Mouse (Mus musculus) right cerebral cortex, adult 2 months (tissue): ENCODE measurements around the gene Pilra.

ENCODE experiments used
- DNase-seq, 2 experiments: peaks; one replicate each; pipeline ENCODE4 v3.0.0; 2021 to 2022; ENCODE audit warnings: low spot score in 2 of 2

Pilra gene

DNA sequence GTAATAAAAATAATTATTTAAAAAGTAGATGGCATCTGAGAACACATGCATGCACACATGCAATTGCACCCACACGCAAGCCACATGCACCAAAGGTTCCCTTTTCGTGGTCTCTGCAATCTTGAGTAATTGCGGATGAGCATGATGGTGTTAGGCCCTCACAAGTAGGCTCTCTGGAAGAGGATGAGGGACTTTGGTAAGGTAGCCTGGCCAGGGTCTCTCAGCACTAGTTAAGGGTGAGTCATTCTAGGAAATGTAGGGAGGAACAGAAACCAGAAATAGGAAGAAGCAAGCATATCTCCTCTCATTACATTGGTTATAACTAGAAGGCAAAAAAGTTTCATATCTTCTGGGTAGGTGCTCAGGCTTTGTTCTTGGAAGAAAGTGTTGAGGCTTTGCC is 11.1 kb downstream of the Pilra start:
- DNase-seq: no peak

DNA sequence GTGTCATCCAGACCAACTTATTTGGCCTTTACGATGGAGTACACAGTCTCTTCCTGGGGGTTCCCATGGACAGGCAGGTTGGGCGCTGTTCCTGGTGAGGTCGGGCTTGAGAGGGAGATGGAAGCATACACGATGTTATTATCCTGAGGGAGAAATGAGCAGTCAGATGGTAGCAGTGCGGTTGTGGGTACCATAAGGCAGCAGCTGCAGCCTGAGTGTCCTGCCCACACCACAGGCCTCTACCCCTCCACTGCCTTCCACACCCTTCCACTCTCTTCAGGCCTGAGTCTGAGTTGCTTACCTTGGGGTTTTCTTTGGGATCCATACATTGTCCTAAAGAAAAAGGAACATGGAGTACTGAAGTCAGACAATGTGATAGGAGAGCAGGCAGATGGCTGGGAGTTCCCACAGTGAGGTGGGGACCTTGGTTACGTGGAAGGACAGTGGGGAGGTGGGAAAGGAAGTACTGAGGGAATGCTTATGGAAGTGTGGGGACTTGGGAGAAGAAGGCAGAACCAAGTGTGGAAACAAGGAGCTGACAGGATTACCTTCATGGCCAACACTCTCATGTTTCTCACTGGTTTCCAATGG is 12.5 kb downstream of the Pilra start:
- no peak for DNase-seq

GRCm38 (mm10) chr5:137822602-137823001 is 13.5 kb downstream of the Pilra start:
- no peak for DNase-seq

- no peak for DNase-seq
Measured at GRCm38 (mm10) chr5:137822126-137822525, 14.0 kb downstream of the Pilra start.

DNA sequence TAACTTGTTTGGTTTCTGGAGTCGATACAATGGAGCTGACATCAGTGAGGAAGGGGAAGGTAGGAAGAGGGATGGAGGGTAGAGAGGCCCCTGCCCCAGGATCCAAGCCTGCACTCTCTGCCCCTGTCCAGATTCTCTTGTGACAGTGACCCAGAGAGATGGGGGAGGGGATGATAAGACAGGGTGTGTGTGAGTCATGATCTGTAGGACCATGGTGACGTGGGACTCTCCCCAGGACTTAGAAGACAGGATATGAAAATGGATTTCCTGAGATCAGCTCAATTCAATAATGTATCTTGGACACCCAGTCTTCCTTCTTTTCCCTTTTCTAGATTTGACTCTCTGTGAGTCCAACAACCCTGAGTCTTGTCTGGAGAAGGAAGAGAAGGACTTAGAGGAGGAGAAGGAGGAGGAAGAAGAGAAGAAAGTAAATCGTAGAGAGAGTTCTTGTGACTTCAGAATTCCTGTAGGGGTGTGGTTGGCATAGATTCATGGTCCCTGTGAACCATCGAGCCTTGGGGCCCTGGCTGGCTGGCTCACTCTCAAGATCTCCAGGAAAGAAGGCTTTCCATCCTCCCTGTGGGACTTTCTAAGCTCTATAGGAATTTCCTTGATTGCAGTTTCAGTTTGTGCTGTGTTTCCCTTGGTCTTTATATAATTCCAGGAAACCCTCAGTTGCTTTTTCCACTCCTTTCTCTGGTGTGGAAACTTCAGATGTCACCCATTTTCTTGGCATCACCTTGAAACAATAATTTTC is 18.4 kb downstream of the Pilra start:
- DNase-seq: no peak

DNA sequence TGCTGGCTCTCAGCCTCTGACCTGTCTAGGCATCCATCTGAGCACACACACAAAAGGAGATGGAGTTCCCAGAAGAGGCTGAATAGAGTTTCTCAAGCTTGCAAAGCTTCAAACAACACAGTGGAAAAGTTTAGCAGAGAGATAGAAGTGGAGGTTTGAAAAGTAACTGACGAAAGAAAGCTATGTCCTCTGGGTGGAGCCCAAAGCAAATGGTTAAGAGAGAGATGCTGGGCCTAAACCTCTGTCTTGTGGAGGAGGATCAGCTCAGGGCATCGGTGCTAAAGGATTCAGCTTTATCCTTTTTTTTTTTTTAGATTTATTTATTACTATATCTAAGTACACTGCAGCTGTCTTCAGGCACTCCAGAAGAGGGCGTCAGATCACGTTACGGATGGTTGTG is 27.8 kb downstream of the Pilra start:
- no peak for DNase-seq

- no peak for DNase-seq
Measured at GRCm38 (mm10) chr5:137806158-137806557, 29.9 kb downstream of the Pilra start.

DNA sequence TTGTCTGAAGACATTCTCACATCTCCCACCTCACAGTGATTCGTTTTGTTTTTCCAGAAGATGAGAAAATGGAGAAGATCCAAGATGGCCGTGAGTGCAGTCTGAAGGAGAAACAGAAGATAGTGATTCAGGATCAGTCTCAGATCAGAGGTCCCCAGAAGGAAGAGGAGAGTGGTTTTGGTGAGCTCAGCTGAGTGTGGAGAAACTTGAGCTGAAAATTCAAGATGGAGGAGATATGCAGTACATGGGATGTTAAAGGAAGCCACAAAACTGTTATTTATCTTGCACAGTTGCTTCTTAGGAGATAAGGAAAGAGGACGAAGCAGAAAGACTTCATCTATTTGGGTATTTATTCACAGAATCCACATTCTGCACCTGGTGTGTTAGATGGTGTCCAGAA is 35.2 kb downstream of the Pilra start:
- DNase-seq: no peak

- DNase-seq: no peak
Measured at GRCm38 (mm10) chr5:137796606-137797005, 39.5 kb downstream of the Pilra start.

DNA sequence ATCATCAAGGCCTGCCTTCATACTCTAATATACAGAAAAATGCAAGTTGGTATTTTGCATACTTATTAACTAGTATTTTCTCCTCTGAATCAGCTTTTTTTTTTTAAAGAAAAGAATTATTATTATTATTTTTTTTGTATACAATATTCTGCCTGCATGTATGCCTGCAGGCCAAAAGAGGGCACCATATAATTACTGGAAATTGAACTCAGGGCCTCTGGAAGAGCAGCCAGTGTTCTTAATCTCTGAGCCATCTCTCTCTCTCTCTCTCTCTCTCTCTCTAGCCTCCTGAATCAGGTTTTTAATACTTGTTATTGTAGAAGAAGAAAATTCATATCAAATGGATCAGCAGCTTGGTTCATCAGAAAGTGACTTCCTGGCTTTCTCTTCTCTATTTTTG is 44.5 kb downstream of the Pilra start:
- DNase-seq: no peak

GRCm38 (mm10) chr5:137788946-137789531 is 47.0 kb downstream of the Pilra start:
- DNase-seq: no peak

DNA sequence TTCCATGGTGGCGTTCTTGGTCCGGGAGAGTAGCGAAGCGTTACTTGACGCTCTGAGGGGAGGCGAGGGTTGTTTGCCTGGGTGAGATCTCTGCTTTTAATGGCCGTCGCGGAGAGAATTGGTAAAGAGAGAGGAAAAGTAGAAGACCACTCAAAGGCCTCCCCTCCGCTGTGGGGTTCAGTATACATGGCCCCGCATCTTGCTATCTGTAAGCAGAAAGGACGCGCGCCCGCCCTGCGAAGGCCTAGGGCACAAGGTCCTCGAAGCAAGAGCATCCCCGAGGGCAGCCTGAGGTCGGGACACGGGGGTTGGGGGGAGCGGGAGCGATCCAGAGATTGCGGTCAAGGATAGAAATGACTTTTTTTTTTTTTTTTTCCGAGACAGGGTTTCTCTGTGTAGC is 47.9 kb downstream of the Pilra start:
- DNase-seq: no peak

- DNase-seq: peak; percentile 94 to 97
Measured at GRCm38 (mm10) chr5:137787151-137787928, 48.7 kb downstream of the Pilra start, which contains the start of the genes Mepce and Zcwpw1. Gene Mepce (minus strand): TSS chr5:137787655. Gene Zcwpw1 (plus strand): TSS chr5:137787798.

DNA sequence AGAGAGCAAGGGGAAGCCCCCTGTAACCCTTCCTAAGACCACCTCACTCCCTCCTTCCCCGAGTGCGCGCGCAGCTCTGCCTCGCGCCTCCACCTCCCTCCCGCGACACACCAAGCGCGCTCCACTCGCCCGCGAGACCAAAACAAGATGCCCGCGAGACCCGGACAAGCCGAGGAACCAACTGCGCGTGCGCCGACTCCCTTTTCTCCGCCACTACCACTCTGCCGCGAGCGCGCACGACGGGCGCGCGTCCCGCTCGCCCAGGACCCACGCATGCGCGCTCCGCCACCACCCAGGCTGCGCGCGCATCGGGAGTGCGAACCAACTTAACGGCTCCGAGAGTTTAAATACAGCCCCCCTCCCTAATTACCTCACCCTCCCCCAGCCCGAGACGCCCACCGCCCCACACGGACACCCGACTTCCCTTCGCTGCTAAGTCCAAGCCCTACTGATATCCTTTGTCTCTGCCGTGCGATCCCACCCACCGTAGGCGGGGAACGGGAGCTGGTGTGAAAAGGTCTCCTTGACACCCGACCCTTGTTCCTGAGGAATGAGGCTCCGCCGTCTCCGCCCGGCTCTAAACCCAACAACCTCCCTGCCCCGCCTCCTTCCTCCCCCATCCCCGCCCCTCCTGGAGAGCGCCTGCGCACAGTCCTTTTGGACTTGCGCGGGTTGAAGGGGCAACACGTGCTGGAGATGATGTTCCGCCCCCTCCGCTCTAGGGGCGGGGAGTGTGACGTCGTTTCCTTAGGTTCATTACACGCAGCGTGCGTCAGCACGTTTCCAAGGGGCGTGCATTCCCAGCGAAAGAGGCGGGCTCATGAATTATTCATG is 49.8 kb downstream of the Pilra start:
- DNase-seq: peak; percentile 99

DNA sequence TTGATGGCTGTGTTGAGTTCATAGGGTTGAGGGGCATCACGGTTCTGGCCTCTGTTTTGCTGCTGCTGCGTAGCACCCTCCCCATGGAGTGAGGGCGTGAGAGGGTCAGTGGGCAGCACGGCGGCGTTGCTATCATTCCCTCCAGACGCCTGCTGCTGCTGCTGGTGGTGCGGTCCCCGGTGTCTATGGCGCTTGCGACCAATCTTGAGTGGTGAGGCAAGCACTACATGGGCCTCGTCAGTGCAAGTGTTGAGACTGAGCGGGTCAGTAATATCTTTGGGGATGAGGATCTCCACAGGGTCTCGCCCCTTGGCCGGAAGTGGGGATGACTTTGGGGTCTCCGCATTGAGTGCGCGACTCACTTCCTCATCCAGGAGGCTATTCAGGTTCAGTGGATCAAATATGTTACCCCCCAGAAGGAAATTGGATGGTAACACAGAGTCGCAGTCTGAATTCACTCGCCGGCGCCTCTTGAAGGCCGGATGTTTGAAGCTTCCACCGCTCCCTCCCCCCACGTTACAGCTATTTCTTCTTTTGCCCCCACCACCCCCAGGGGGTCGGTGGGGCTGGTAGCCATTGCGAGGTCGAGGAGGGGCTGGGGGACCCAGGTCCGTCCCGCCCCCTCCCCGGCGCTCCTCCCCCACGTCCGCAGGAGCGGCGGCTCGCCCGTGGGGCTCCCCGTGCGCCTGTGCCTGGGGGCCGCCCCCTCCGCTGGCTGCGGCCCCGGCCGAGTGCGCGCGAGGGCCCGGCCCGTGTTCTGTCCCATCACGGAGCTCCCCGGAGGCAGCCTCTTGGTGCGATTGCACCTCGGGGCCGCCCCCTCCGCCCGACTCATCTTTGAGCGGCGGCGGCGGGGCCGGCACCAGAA is 50.7 kb downstream of the Pilra start:
- peak; percentile 43 to 53 for DNase-seq

DNA sequence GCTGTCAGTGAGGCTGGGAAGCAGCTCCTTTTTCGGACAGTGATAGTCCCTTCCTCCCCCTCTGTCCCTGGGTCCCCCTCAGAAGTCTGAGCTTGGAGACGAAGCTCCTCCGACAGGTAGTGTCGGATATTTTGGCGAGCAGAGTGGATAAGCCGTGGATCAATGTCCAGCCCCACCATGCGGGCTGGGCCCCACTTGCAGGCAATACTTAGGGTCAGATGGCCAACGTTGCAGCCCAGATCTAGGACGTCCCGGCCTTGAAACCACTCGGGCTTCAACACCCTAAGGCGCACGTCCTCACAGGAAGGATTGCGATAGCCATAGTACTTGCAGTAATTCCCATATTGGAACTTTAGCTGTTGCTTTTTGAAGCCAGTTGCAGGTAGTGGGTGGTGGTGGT is 51.5 kb downstream of the Pilra start:
- no peak for DNase-seq

DNA sequence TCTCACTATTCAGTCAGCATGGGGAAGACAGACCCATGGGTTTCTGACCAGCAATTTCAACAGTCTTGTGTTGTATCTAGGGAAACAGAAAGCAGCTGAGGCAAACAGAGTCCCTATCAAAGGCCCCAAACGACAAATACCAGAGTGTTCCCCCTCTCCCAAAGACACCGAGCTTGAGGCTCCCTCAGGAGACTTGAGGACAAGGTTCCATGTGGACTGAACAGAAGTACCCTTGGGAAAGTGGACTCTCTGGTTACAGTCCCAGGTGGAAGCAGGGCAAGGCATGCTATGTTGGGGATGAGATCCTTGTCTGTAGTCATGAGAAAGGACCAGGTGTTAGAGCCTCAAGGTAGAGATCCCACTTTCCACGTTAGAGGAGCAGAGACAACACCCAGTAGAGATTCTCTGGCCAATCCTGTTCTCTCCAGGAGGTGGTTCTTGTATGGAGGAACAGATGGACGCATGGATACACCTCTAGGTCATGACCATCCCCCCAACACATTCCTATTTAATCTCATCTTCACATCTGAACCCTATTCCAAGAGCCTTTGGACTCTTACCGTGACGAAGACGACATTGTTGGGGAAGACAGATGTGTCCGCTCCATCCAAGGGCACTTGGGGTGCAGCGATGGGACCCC is 52.1 kb downstream of the Pilra start:
- DNase-seq: no peak

DNA sequence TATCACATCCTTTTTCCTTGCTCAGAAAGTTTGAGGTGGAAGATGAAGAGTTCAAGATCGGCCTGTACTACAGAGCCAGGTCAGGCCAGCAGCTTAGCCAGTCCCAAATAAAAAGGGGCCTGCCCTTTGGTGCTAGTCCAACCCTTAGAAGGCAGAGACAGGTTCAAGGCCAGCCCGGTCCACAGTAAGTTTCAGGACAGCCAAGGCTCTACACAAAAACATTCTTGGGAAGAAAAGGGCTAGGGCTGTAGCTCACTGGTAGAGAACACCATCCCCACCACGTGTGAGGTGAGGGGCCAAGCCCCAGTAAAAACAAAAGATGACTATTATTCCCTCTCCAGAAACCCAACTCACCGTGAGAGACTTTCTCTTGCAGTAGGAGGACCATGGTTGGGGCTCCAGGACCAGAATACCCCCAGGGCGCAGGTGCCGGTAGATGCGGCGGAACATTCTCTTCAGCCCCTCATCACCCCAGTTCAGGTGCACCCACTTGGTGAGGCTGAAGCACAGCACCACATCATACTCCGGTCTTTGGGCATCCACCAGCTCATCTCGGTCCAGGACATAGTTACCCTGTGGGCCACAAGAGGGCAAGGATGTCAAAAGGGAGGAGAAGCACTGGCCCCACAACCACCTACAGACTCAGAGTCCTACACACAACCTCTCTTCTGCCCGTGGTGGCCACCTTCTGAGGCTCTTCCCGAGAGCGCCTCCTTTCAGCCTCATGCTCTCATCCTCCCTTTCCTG is 53.1 kb downstream of the Pilra start:
- no peak for DNase-seq

DNA sequence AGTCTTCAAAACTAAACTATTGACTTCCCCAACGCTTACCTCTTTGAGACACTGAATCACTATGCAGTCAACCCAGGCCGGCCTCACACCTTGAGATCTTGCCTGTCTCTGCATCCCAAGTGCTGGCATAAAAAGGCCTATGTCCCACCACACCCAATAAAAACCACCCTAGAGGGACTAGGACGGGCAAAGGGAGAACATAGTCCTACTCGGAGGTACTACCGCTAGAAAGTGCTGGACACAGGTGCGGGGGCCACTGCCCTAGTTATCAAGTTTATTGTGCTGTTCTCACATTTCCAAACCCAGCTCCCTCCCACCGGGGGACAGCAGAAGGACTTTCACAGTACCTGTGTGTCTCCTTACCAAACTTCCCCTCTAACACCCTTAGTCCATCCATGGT is 54.4 kb downstream of the Pilra start:
- no peak for DNase-seq
